Mouse (Mus musculus) neural tube, embryonic 14.5 days (tissue): ENCODE results near the gene Zfp689. TPM values are rescaled to one million over a fixed set of nuclear protein-coding genes. Genes with fewer than 3 reads are reported as not detected.
"Not testable (repeated sequence)": the region's sequence is repeated elsewhere in the genome, so short reads cannot be mapped to it uniquely, and the experiment has no call there.

Experiments
- ATAC-seq: fragments of 200-750 bp; cut with Nextera tagmentation; 2 replicates; pipeline ENCODE4 v1.8.0; 2017; ENCODE audit warnings: low read depth, mild to moderate bottlenecking, moderate TSS enrichment, moderate library complexity
- H3K27ac ChIP-seq: fragments of 300-500 bp; sonication (generic); 2 replicates; pipeline ENCODE4 v1.5.1; 2014; ENCODE audit warnings: low read depth, mild to moderate bottlenecking, control low read depth, low read length, moderate library complexity, mixed read lengths
- H3K27me3 ChIP-seq: fragments of 300-500 bp; sonication (generic); 2 replicates; pipeline ENCODE4 v1.6.1; 2014; ENCODE audit warnings: low read length; ENCODE audit not compliant: control insufficient read depth, insufficient read depth
- H3K36me3 ChIP-seq: fragments of 300-500 bp; sonication (generic); 2 replicates; pipeline ENCODE4 v1.6.1; 2014; ENCODE audit warnings: low read length, mixed read lengths; ENCODE audit not compliant: control insufficient read depth, insufficient read depth
- H3K4me1 ChIP-seq: fragments of 300-500 bp; sonication (generic); 2 replicates; pipeline ENCODE4 v1.6.1; 2014; ENCODE audit warnings: low read length; ENCODE audit not compliant: control insufficient read depth, insufficient read depth
- H3K4me2 ChIP-seq: fragments of 300-500 bp; sonication (generic); 2 replicates; pipeline ENCODE4 v1.6.1; 2014; ENCODE audit warnings: mild to moderate bottlenecking, low read depth, low read length, control low read depth
- H3K4me3 ChIP-seq: fragments of 300-500 bp; sonication (generic); 2 replicates; pipeline ENCODE4 v1.5.1; 2014; ENCODE audit warnings: low read depth, low read length, control low read depth, mixed read lengths
- H3K9ac ChIP-seq: fragments of 300-500 bp; sonication (generic); replicated peaks from 2 replicates; pipeline ENCODE4 v1.6.1; 2014; ENCODE audit warnings: low read depth, mild to moderate bottlenecking, control low read depth, low read length, mixed read lengths
- H3K9me3 ChIP-seq: fragments of 300-500 bp; sonication (generic); 2 replicates; pipeline ENCODE4 v1.6.1; 2016; ENCODE audit warnings: low read length; ENCODE audit not compliant: control insufficient read depth
- WGBS: fragments of 180-500 bp; shearing (Covaris S2); extraction: QIAGEN DNeasy Blood & Tissue Kit; methylation state at CpG from one replicate; pipeline ENCODE4 v1.1.7; 2014; 5-methylcytosine and 5-hydroxymethylcytosine counted together
- polyA plus RNA-seq: library from polyadenylated mRNA; unstranded; fragments of >200 nt; fragmentation: Nextera tagmentation; extraction: Ambion mirVana; gene quantifications from 2 replicates; pipeline ENCODE4 v1.2.1, GENCODE M21; 2014

Zfp689 gene
- polyA plus RNA-seq, 1 experiment from 2014 or later, result 18.2 TPM

DNA sequence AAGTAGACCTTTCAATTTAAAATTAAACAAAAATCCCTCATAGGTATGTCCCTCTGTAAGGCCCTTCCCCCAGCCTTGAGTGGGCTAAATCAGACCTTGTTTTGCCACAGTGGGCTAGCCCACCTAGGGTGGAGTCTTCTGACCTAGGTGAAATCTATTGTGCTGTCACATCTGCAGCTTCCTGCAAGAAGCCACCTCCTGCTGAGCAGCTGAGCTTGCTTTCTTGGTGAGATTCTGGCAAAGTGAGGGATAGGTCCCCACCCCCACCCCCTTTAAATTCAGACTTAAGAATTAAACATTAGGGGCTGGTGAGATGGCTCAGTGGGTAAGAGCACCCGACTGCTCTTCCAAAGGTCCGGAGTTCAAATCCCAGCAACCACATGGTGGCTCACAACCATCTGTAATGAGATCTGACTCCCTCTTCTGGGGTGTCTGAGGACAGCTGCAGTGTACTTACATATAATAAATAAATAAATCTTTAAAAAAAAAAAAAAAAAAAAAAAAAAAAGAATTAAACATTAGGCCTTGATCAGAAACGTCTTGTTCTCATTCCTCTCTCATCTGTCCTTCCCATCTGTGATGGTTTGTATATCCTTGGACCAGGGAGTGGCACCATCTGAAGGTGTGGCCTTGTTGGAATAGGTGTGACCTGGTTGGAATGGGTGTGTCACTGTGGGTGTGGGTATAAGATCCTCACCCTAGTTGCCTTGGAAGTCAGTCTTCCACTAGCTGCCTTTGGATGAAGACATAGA, 9.6 kb upstream of the Zfp689 start:
- not testable (repeated sequence) for H3K4me2 ChIP-seq, H3K27me3 ChIP-seq, H3K4me1 ChIP-seq, H3K27ac ChIP-seq, H3K4me3 ChIP-seq, ATAC-seq, H3K9me3 ChIP-seq, H3K9ac ChIP-seq
- H3K36me3 ChIP-seq, result peaks cover 20% of the 10 kb centered on the region; the same call in 1 of the 2 replicates
- WGBS, result 85% methylated on average over 3 of the region's 3 CpGs

- H3K27me3 ChIP-seq, result no peaks in the 10 kb centered on the region
- no peak overlapping the region for H3K27ac ChIP-seq
- no peak overlapping the region for H3K9ac ChIP-seq
- no peak overlapping the region for H3K4me3 ChIP-seq
- no peak overlapping the region for H3K4me2 ChIP-seq
- H3K36me3 ChIP-seq, result peaks cover 15% of the 10 kb centered on the region; the same call in 1 of the 2 replicates
- ATAC-seq, result no peak
- no peaks in the 10 kb centered on the region for H3K9me3 ChIP-seq
- 93% methylated on average over 7 of the region's 7 CpGs for WGBS
- H3K4me1 ChIP-seq, result peaks cover 20% of the 10 kb centered on the region
These were observed 5.9 kb upstream of the Zfp689 start for GRCm38 (mm10) chr7:127454905-127455304.

- ATAC-seq, result no peak
- Histone ChIP-seq H3K9ac (no peak overlapping the region), H3K4me3 (no peak overlapping the region), H3K4me2 (no peak overlapping the region), H3K27me3 (no peaks in the 10 kb centered on the region), H3K36me3 (peaks cover 11% of the 10 kb centered on the region; the same call in 1 of the 2 replicates), H3K9me3 (no peaks in the 10 kb centered on the region), H3K4me1 (peaks cover 24% of the 10 kb centered on the region), H3K27ac (no peak overlapping the region)
- WGBS, result 98% methylated on average over 2 of the region's 2 CpGs
These were observed 4.1 kb upstream of the Zfp689 start for GRCm38 (mm10) chr7:127453056-127453455.

- H3K36me3 ChIP-seq, result peaks cover 4% of the 10 kb centered on the region; the same call in 1 of the 2 replicates
- H3K4me1 ChIP-seq, result peaks cover 29% of the 10 kb centered on the region
- H3K27me3 ChIP-seq, result no peaks in the 10 kb centered on the region
These were observed 1.0 kb upstream of the Zfp689 start for GRCm38 (mm10) chr7:127449966-127450365.

GRCm38 (mm10) chr7:127443976-127444375, 5.0 kb downstream of the Zfp689 start:
- Histone ChIP-seq H3K4me1 (peaks cover 5% of the 10 kb centered on the region; the same call in 1 of the 2 replicates), H3K9me3 (no peaks in the 10 kb centered on the region), H3K27ac (no peak overlapping the region), H3K9ac (no peak overlapping the region), H3K27me3 (no peaks in the 10 kb centered on the region), H3K36me3 (peaks cover 23% of the 10 kb centered on the region), H3K4me2 (no peak overlapping the region), H3K4me3 (no peak overlapping the region)
- ATAC-seq, result no peak
- 89% methylated on average over 20 of the region's 20 CpGs for WGBS

More at GRCm38 (mm10) chr7:127449966-127450365, 1.0 kb upstream of the Zfp689 start:
- WGBS, result 86% methylated on average over 7 of the region's 7 CpGs
- no peak for ATAC-seq
- H3K27ac ChIP-seq, result no peak overlapping the region
- H3K9me3 ChIP-seq, result no peaks in the 10 kb centered on the region
- peak overlapping the region; percentile 93 for H3K4me3 ChIP-seq
- peak overlapping the region; percentile 92 for H3K9ac ChIP-seq
- peak overlapping the region; percentile 59 for H3K4me2 ChIP-seq

DNA sequence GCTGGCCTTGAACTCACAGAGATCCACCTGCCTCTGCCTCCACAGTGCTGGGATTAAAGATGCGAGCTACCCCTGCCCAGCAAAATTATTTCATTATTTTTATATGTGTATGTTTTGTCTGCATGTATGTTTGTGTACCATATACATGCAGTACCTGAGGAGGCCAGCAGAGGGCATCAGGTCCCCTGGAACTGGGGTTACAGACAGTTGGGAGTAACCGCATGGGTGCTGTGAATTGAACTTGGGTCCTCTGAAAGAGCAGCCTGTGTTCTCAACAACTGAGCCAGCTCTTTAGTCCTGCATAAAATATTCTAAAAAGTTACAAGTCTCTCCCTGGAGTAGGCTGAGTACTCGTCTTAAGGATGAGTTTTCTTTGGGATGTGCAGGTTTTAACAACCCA, 11.2 kb downstream of the Zfp689 start:
- Histone ChIP-seq H3K27me3 (no peaks in the 10 kb centered on the region), H3K36me3 (peaks cover 3% of the 10 kb centered on the region), H3K4me3 (no peak overlapping the region), H3K9ac (no peak overlapping the region), H3K9me3 (no peaks in the 10 kb centered on the region; the same call in 1 of the 2 replicates), H3K27ac (no peak overlapping the region), H3K4me1 (no peaks in the 10 kb centered on the region), H3K4me2 (no peak overlapping the region)
- no peak for ATAC-seq
- WGBS, result 93% methylated on average over 3 of the region's 3 CpGs

- no peak overlapping the region for H3K4me3 ChIP-seq
- 93% methylated on average over 4 of the region's 4 CpGs for WGBS
- H3K9ac ChIP-seq, result no peak overlapping the region
- no peaks in the 10 kb centered on the region; the same call in 1 of the 2 replicates for H3K9me3 ChIP-seq
- no peaks in the 10 kb centered on the region for H3K36me3 ChIP-seq
- ATAC-seq, result no peak
- H3K27me3 ChIP-seq, result no peaks in the 10 kb centered on the region
- H3K4me2 ChIP-seq, result no peak overlapping the region
- no peaks in the 10 kb centered on the region for H3K4me1 ChIP-seq
- H3K27ac ChIP-seq, result no peak overlapping the region
These were observed 13.8 kb downstream of the Zfp689 start for GRCm38 (mm10) chr7:127435206-127435605.

- Histone ChIP-seq H3K36me3 (no peaks in the 10 kb centered on the region), H3K4me1 (peaks cover under 1% of the 10 kb centered on the region), H3K4me3 (no peak overlapping the region), H3K9me3 (no peaks in the 10 kb centered on the region), H3K9ac (no peak overlapping the region), H3K27ac (no peak overlapping the region), H3K27me3 (no peaks in the 10 kb centered on the region), H3K4me2 (no peak overlapping the region)
- 80% methylated on average over 3 of the region's 3 CpGs for WGBS
- no peak for ATAC-seq
These were observed 22.6 kb downstream of the Zfp689 start for GRCm38 (mm10) chr7:127426354-127426753.

DNA sequence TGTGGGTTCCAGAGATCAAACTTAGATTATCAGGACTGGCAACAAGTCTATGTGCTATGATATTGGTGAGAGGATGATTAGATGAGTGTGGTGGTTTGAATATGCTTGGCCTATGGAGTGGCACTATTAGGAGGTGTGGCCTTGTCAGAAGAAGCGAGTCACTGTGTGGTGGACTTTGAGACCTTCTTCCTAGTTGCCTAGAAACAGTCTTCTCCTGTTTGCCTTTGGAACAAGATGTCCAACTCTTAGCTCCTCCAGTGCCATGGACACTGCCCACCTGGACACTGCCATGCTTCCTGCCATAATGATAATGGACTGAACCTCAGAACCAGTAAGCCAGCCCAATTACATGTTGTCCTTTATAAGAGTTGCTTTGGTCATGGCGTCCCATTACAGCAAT, 23.0 kb downstream of the Zfp689 start:
- WGBS, result 88% methylated on average over 2 of the region's 2 CpGs

More for the DNA sequence above, 23.0 kb downstream of the Zfp689 start:
- Histone ChIP-seq H3K9me3 (no peaks in the 10 kb centered on the region), H3K9ac (no peak overlapping the region), H3K36me3 (no peaks in the 10 kb centered on the region), H3K27ac (no peak overlapping the region), H3K4me2 (no peak overlapping the region), H3K4me1 (peaks cover 4% of the 10 kb centered on the region), H3K4me3 (no peak overlapping the region), H3K27me3 (no peaks in the 10 kb centered on the region)
- ATAC-seq, result no peak
